Mouse (Mus musculus) lung, embryonic 16.5 days (tissue): Measurements from ENCODE around the gene Has1. TPM values are rescaled to one million over a fixed set of nuclear protein-coding genes. Genes with fewer than 3 reads are reported as not detected.

Experiments
- ATAC-seq: fragments of 200-750 bp; cut with Nextera tagmentation; 2 replicates; pipeline ENCODE4 v1.8.0; 2017; ENCODE audit warnings: low read depth, mild to moderate bottlenecking, moderate library complexity
- H3K27ac ChIP-seq: fragments of 300-500 bp; sonication (generic); 2 replicates; pipeline ENCODE4 v1.5.1; 2014; ENCODE audit warnings: mild to moderate bottlenecking, control low read depth, low read length
- H3K27me3 ChIP-seq: fragments of 300-500 bp; sonication (generic); 2 replicates; pipeline ENCODE4 v1.6.1; 2014; ENCODE audit warnings: low read depth, low read length, mixed read lengths; ENCODE audit not compliant: control insufficient read depth, insufficient read depth
- H3K36me3 ChIP-seq: fragments of 300-500 bp; sonication (generic); 2 replicates; pipeline ENCODE4 v1.6.1; 2014; ENCODE audit warnings: low read length; ENCODE audit not compliant: control insufficient read depth, insufficient read depth
- H3K4me1 ChIP-seq: fragments of 300-500 bp; sonication (generic); replicated peaks from 2 replicates; pipeline ENCODE4 v1.6.1; 2014; ENCODE audit warnings: low read length, mixed read lengths; ENCODE audit not compliant: control insufficient read depth, insufficient read depth
- H3K4me2 ChIP-seq: fragments of 300-500 bp; sonication (generic); 2 replicates; pipeline ENCODE4 v1.6.1; 2014; ENCODE audit warnings: low read depth, low read length, control low read depth
- H3K4me3 ChIP-seq: fragments of 300-500 bp; sonication (generic); 2 replicates; pipeline ENCODE4 v1.5.1; 2014; ENCODE audit warnings: mild to moderate bottlenecking, low read length, control low read depth
- H3K9ac ChIP-seq: fragments of 300-500 bp; sonication (generic); 2 replicates; pipeline ENCODE4 v1.6.1; 2014; ENCODE audit warnings: low read length, control low read depth
- H3K9me3 ChIP-seq: fragments of 300-500 bp; sonication (generic); 2 replicates; pipeline ENCODE4 v1.6.1; 2016; ENCODE audit warnings: low read length; ENCODE audit not compliant: control insufficient read depth
- WGBS: fragments of 180-500 bp; shearing (Covaris S2); extraction: QIAGEN DNeasy Blood & Tissue Kit; methylation state at CpG from one replicate; pipeline ENCODE4 v1.1.7; 2014; 5-methylcytosine and 5-hydroxymethylcytosine counted together
- polyA plus RNA-seq: library from polyadenylated mRNA; unstranded; fragments of >200 nt; fragmentation: Nextera tagmentation; extraction: Ambion mirVana; gene quantifications from 2 replicates; pipeline ENCODE4 v1.2.1, GENCODE M21; 2015

Has1 gene
- polyA plus RNA-seq, 1 experiment from 2014 or later: 0.73 TPM

DNA sequence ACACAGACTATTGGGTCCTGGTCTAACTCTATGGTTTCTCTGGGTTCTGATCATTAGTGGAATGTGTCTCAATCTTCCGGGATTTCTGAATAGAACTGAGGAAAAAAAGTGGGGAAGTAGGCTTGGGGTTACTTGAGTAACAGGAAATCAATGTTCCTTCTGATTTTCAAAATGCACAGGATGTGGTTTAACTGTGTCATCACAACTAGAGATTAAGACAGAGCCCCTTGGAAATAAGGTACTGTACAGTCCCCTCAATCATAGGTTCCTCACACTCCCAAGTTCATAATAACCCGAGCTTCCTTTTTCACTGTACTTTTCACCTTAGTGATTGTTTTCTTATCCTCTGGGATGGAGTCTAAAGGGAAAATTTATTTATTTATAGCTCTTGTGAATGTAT, 16.7 kb upstream of the Has1 start:
- no peak overlapping the region for H3K27ac ChIP-seq
- no peak overlapping the region for H3K4me3 ChIP-seq
- no peaks in the 10 kb centered on the region for H3K4me1 ChIP-seq
- no peaks in the 10 kb centered on the region for H3K27me3 ChIP-seq
- H3K36me3 ChIP-seq: no peaks in the 10 kb centered on the region
- 81% methylated on average over 2 of the region's 2 CpGs for WGBS
- ATAC-seq: no peak
- no peak overlapping the region for H3K9ac ChIP-seq
- no peak overlapping the region for H3K4me2 ChIP-seq
- H3K9me3 ChIP-seq: 0 out of 2 replicates have a peak, but pooled peaks cover 2% of the 10 kb centered on the region

- no peak overlapping the region for H3K9ac ChIP-seq
- no peaks in the 10 kb centered on the region for H3K27me3 ChIP-seq
- H3K9me3 ChIP-seq: 0 out of 2 replicates have a peak, but pooled peaks cover 2% of the 10 kb centered on the region
- 70% methylated on average over 2 of the region's 2 CpGs for WGBS
- H3K36me3 ChIP-seq: no peaks in the 10 kb centered on the region
- no peak overlapping the region for H3K27ac ChIP-seq
- no peaks in the 10 kb centered on the region for H3K4me1 ChIP-seq
- no peak for ATAC-seq
- H3K4me3 ChIP-seq: no peak overlapping the region
- H3K4me2 ChIP-seq: no peak overlapping the region
Observed at GRCm38 (mm10) chr17:17870892-17871550, 16.0 kb upstream of the Has1 start.

DNA sequence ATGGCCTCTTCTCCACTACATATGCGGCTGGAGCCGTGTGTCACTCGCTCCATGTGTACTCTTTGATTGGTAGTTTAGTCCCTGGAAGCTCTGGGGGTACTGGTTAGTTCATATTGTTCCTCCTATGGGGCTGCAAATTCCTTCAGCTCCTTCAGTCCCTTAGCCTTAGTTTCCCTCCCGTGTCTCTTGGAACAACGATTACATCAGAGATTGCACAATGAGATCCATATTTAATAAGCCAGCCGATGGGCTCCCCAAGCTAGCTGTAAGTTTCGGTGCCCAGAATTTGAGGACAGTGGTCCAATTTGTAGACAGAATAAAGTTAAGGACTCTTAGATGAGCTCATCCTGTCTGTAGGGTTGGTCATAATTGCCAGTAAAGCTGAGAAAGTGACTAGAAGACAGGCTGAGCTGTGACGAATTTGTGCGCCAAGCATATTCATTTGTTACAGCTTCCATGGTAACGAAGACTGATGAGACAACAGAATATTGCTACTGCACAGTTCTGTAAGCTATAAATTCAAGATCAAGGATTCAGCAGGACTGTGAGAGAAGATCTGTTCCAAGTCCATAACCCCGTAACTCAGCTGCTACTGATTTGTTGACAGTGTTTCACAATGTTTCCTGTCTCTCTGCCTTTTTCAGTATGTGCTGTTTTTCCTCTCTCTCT, 11.9 kb upstream of the Has1 start:
- no peaks in the 10 kb centered on the region for H3K27me3 ChIP-seq
- H3K4me3 ChIP-seq: no peak overlapping the region
- H3K4me1 ChIP-seq: no peaks in the 10 kb centered on the region
- no peaks in the 10 kb centered on the region for H3K9me3 ChIP-seq
- peak overlapping the region; percentile 27; the same call in 1 of the 2 replicates for H3K27ac ChIP-seq
- H3K9ac ChIP-seq: no peak overlapping the region
- peaks cover 12% of the 10 kb centered on the region for H3K36me3 ChIP-seq
- no peak overlapping the region for H3K4me2 ChIP-seq
- 66% methylated on average over 11 of the region's 11 CpGs for WGBS
- peak; percentile 88 for ATAC-seq

DNA sequence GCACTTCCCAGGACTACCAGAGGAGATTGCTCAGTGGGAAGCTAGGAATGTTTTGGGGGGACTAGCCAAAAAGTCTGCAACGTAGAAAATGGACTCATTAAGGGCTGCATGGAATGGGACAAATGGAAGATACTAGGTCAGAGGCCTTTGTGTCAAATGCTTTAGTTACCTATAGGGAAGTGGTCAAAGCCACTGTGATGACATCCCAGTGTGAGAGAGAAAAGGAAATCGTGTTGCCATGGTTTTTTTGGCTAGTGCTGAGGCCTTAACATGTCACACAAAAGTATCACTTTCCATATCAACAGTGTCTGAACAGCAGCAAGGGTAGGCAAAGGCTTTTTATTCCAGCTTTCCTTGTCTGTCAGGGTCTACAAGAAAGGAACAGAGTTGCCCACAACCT, 10.2 kb upstream of the Has1 start:
- H3K4me3 ChIP-seq: no peak overlapping the region
- no peak for ATAC-seq
- H3K27me3 ChIP-seq: no peaks in the 10 kb centered on the region
- no peak overlapping the region for H3K9ac ChIP-seq
- no peak overlapping the region for H3K4me2 ChIP-seq
- 60% methylated on average over 2 of the region's 2 CpGs for WGBS
- H3K36me3 ChIP-seq: peaks cover 12% of the 10 kb centered on the region
- no peaks in the 10 kb centered on the region for H3K4me1 ChIP-seq
- H3K9me3 ChIP-seq: no peaks in the 10 kb centered on the region
- H3K27ac ChIP-seq: no peak overlapping the region

GRCm38 (mm10) chr17:17862360-17862759, 7.4 kb upstream of the Has1 start:
- 88% methylated on average over 1 of the region's 1 CpGs for WGBS

DNA sequence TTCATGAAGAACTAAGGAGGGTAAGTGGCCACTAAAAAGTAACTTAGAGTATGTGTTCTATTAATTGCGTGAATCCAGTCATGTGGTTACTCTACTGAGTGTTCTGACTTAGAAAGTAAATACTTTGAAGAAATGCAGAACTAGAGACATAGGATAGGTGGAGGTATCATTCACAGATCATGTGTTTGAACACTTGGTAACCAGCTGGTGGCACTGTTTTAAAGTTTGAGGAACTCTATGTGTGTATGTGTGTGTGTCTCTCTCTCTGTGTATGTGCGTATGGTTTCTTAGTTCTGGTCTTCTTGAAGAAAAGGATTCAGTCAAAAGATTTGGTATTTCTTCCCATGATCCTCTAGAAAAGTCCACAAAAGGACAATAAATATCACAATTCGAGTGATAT, 5.1 kb upstream of the Has1 start:
- H3K36me3 ChIP-seq: peaks cover 6% of the 10 kb centered on the region; the same call in 1 of the 2 replicates
- no peaks in the 10 kb centered on the region for H3K9me3 ChIP-seq
- 84% methylated on average over 3 of the region's 3 CpGs for WGBS
- H3K4me3 ChIP-seq: no peak overlapping the region
- no peak overlapping the region for H3K9ac ChIP-seq
- no peaks in the 10 kb centered on the region for H3K4me1 ChIP-seq
- H3K27ac ChIP-seq: no peak overlapping the region
- no peak overlapping the region for H3K4me2 ChIP-seq
- no peaks in the 10 kb centered on the region for H3K27me3 ChIP-seq
- ATAC-seq: no peak

More at GRCm38 (mm10) chr17:17862360-17862759, 7.4 kb upstream of the Has1 start:
- H3K4me1 ChIP-seq: no peaks in the 10 kb centered on the region
- H3K9ac ChIP-seq: no peak overlapping the region
- H3K4me3 ChIP-seq: no peak overlapping the region
- H3K9me3 ChIP-seq: no peaks in the 10 kb centered on the region
- H3K36me3 ChIP-seq: peaks cover 12% of the 10 kb centered on the region
- H3K27me3 ChIP-seq: no peaks in the 10 kb centered on the region
- no peak overlapping the region for H3K4me2 ChIP-seq
- ATAC-seq: no peak
- no peak overlapping the region for H3K27ac ChIP-seq

GRCm38 (mm10) chr17:17857446-17857845, 2.4 kb upstream of the Has1 start:
- 63% methylated on average over 1 of the region's 1 CpGs for WGBS
- no peak overlapping the region for H3K9ac ChIP-seq
- no peaks in the 10 kb centered on the region for H3K27me3 ChIP-seq
- no peak overlapping the region for H3K4me2 ChIP-seq
- H3K36me3 ChIP-seq: no peaks in the 10 kb centered on the region
- no peaks in the 10 kb centered on the region for H3K4me1 ChIP-seq
- H3K9me3 ChIP-seq: no peaks in the 10 kb centered on the region
- H3K4me3 ChIP-seq: no peak overlapping the region
- ATAC-seq: no peak
- no peak overlapping the region for H3K27ac ChIP-seq

GRCm38 (mm10) chr17:17856612-17857011, 1.6 kb upstream of the Has1 start:
- 45% methylated on average over 1 of the region's 1 CpGs for WGBS
- Histone ChIP-seq H3K9me3 (no peaks in the 10 kb centered on the region), H3K4me3 (no peak overlapping the region), H3K27ac (no peak overlapping the region), H3K4me1 (no peaks in the 10 kb centered on the region), H3K27me3 (no peaks in the 10 kb centered on the region), H3K4me2 (no peak overlapping the region), H3K36me3 (no peaks in the 10 kb centered on the region), H3K9ac (no peak overlapping the region)
- ATAC-seq: no peak

GRCm38 (mm10) chr17:17849906-17850712, 4.9 kb downstream of the Has1 start:
- ATAC-seq: 0 out of 2 replicates have a peak, but pooled peaks have one; percentile 20
- 29% methylated on average over 55 of the region's 55 CpGs for WGBS
- H3K36me3 ChIP-seq: 0 out of 2 replicates have a peak, but pooled peaks cover 2% of the 10 kb centered on the region

More at GRCm38 (mm10) chr17:17849906-17850712, 4.9 kb downstream of the Has1 start:
- Histone ChIP-seq H3K9me3 (no peaks in the 10 kb centered on the region), H3K4me3 (no peak overlapping the region), H3K9ac (no peak overlapping the region), H3K27me3 (no peaks in the 10 kb centered on the region), H3K27ac (no peak overlapping the region), H3K4me2 (0 out of 2 replicates have a peak overlapping the region, but pooled peaks have one; percentile 14), H3K4me1 (no peaks in the 10 kb centered on the region)
